Mouse (Mus musculus): ENCODE results near the gene Gpr142.
A peak's percentile ranks its signal among the peaks of the same experiment; 100 is the strongest.

Gpr142 gene

DNA sequence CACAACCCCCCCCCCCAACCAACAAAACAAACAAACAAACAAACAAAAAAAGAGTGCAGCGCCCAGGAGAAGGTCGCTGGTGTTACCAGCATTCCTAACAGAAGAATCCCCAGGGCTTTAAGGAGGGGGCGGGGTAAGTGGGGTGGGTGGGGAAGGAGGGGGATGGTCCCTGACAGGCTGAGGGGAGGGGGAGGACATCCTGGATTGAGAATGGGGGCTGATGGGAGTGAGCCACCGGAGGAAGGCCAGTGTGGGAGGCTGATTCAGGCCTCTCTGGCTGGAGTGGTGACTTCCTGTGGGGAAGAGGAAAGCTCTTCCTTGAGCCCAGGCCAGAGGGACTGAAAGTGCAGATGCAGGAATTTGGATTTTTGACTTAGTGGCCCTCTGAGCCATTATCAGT is 47.6 kb downstream of the Gpr142 start:
- no peak for DNase-seq

GRCm38 (mm10) chr11:114847008-114847407 is 48.3 kb downstream of the Gpr142 start:
- DNase-seq, result no peak

DNA sequence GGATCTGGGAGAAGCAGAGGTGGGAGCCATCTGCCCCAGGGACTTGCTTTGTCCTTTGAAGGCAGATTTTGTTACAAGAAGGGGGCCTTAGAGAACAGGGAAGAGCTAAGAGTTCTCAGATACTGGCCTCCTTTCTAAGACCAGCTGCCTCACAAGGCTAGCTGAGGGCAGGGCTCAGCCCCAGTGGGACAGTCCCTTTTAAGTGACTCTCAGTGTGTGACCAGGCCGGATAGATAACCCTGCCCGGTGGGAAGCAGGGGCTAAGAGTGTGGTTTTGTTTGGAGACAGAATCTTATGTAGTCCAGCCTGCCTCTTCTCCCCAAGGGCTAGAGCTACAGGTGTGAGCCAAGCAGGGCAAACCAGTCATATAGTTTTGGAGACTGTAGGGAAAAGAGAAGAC is 50.8 kb downstream of the Gpr142 start:
- DNase-seq, result no peak

GRCm38 (mm10) chr11:114850066-114850451 is 51.3 kb downstream of the Gpr142 start:
- no peak for DNase-seq

DNA sequence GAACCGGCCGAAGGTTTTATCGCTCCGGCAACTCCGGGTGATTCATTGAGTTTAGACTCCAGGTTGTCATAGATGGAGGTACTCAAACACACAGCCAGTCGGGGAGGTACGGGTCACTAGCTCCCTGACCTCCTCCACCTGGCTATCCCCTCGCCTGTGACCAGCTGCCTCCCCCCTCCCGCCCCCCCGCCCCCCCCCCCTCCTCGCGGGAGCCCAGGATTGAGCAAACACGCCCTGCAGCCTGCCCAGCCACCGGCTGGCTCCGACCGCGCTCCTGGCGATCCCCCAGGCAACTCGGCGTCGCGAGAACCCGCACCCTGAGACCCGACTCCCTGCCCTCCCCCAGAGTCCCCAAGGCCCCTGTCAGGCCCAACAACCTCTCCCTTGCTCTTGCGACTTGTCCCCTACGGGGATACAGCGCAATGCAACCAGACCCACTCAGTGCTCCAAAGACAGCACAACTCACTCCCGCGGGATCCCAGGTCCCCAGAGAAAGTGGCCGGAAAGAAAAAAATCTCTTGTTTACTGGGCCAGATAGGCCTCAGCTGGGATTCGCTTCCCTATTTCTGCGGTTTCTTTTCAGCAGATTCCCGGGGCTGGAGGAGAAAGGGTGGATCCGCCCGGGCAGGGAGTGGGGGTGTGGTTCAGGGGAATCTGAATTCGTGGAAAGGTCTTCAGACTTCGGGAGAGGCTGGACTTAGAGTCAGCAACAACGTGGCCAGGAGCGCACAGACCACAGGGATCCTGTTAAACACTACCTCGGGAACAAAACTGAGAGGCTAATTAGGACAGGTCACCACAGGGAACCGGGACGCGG is 51.9 kb downstream of the Gpr142 start, which contains the start of gene Gprc5c:
Gprc5c (plus strand) TSS at position 701 of the 817 bp plus-strand sequence.
- DNase-seq, result no peak

- DNase-seq, result no peak
Measured at GRCm38 (mm10) chr11:114851269-114851607, 52.5 kb downstream of the Gpr142 start.

DNA sequence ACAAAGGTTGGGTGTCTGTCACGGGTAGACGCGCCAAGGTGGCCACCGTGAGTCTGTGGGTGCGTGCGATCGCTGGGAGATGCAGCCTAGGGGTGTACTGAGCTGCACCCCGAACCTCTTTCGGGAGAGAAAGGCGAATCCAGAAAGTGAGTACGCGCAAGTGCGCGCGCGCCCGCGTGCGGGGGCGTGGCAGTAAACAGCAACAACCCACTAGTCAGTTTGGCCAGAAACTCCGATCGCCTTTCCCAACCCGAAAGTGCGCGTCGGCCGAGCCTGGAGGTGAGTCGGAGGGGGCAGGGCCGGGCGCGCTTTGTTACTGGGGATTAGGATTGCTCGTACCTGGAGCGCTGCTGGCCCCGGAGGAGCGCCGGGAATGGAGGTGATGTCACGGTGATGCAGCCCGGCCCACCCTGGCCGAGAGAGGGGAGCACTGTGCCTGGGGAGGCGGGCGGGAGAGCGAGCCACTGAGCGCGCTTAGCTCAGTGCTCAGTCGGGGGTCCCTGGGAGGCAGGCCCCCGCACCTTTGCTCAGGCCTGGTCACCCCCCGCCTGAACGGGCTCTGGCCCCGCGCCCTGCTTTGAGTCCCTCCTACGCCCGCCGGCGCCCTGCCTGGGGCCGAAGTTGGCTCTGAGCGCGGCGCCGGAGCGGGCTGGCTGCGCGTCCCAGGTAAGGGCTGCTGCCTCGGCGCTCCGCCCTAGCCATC is 53.0 kb downstream of the Gpr142 start:
- DNase-seq, result peak; percentile 28

DNA sequence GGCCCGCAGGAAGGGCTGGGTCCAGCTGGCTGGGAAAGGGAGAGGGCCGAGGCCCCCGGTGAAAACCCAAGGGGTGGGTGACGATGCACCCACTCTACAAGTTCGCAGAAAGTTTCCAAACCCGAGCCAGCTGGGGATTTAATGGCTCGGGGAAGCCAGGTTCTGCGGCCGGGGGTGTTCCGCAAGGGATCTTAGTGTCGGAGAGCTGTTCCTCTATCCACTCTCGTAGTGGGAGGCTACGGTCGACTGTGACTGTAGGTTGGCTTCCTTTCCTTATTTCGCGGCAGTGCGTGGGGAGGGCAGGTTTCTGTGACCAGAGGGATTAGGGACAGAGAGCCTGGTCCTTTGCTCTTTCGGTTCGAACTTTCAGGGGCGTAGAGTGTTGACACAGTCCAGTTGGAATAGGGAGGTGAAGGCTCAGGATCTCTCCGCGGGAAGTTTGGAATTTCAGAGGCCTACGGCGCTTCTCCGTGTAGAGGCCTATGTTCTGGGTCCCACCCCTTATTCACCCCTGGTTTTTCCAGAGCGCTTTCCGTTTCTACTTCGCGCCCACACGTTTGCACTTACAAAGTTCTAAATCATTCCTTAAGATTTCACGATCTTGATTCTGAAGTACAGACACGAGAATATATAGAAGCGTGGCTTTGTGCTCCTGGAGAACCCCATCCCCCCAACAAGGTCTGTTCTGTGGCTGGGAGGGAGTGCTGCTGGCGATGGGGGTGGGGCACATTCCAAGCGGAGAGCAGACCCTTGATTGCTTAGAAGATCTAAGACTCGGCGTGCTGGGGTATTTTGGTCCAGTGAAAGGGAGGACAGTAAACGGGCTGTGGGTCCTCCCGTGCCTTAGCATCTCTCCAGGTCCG is 53.8 kb downstream of the Gpr142 start:
- DNase-seq, result no peak

GRCm38 (mm10) chr11:114853174-114853838 is 54.6 kb downstream of the Gpr142 start:
- no peak for DNase-seq

DNA sequence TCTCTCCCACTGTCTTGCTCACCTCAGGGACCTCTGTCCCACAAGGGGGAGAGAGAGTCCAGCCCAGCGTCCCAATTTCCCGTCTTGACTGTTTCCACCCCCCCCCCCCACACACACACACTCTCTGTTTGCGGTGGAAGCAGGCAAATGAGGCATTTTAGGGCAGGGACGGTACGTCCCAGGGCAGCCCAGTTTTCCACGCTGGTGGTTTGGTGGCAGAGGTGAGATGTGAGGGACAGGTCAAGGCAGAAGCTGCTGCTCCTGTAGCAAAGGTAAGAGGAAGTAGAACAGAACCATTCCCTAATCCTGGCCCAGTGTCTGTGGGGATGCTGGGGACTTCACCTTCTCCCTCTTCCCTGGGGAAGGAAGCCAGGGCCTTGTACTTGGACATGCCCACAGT is 55.9 kb downstream of the Gpr142 start:
- no peak for DNase-seq

DNA sequence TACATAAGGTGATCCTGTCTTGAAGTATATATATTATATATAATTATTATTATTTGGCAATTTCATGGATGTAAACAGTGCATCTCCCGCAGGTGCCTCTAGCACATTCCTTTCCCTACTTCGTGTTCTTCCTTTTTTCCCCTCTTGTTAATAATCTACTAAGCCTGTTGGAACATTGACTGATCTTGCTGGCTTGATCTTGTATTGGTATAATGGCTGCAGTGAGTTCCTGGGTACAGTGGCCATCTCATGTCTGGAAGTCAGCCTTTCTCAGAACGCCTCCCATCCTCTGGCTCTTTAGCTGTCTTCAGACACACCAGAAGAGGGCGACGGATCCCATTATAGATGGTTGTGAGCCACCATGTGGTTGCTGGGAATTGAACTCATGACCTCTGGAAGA is 57.4 kb downstream of the Gpr142 start:
- no peak for DNase-seq
